Mouse (Mus musculus) embryonic facial prominence, embryonic 11.5 days (tissue): Measurements from ENCODE around the gene Dgat2. TPM values are rescaled to one million over a fixed set of nuclear protein-coding genes. Genes with fewer than 3 reads are reported as not detected.

Experiments
- ATAC-seq: fragments of 200-750 bp; cut with Nextera tagmentation; replicated peaks from 2 replicates; pipeline ENCODE4 v1.8.0; 2017; ENCODE audit warnings: low read depth; ENCODE audit not compliant: insufficient number of reproducible peaks, low FRiP score, low TSS enrichment
- DNase-seq: peaks from one replicate; pipeline ENCODE4 v3.0.0-alpha.2; 2015; ENCODE audit warnings: low spot score
- H3K27ac ChIP-seq: fragments of 300-500 bp; sonication (generic); replicated peaks from 2 replicates; pipeline ENCODE4 v1.5.1; 2014; ENCODE audit warnings: mild to moderate bottlenecking, low read depth, low read length, control low read depth
- H3K27me3 ChIP-seq: fragments of 300-500 bp; sonication (generic); 2 replicates; pipeline ENCODE4 v1.6.1; 2014; ENCODE audit warnings: mild to moderate bottlenecking, low read length, moderate library complexity, mixed read lengths; ENCODE audit not compliant: control insufficient read depth, insufficient read depth
- H3K36me3 ChIP-seq: fragments of 300-500 bp; sonication (generic); replicated peaks from 2 replicates; pipeline ENCODE4 v1.6.1; 2014; ENCODE audit warnings: low read depth, mild to moderate bottlenecking, low read length, moderate library complexity, mixed read lengths; ENCODE audit not compliant: control insufficient read depth, insufficient read depth
- H3K4me1 ChIP-seq: fragments of 300-500 bp; sonication (generic); 2 replicates; pipeline ENCODE4 v1.6.1; 2014; ENCODE audit warnings: low read length, mixed read lengths; ENCODE audit not compliant: control insufficient read depth, insufficient read depth
- H3K4me2 ChIP-seq: fragments of 300-500 bp; sonication (generic); 2 replicates; pipeline ENCODE4 v1.6.1; 2014; ENCODE audit warnings: low read depth, mild to moderate bottlenecking, control low read depth, low read length, moderate library complexity
- H3K4me3 ChIP-seq: fragments of 300-500 bp; sonication (generic); 2 replicates; pipeline ENCODE4 v1.5.1; 2014; ENCODE audit warnings: low read depth, low read length, control low read depth
- H3K9ac ChIP-seq: fragments of 300-500 bp; sonication (generic); replicated peaks from 2 replicates; pipeline ENCODE4 v1.6.1; 2014; ENCODE audit warnings: mild to moderate bottlenecking, control low read depth, low read length
- H3K9me3 ChIP-seq: fragments of 300-500 bp; sonication (generic); replicated peaks from 2 replicates; pipeline ENCODE4 v1.6.1; 2016; ENCODE audit warnings: mild to moderate bottlenecking, low read length, inconsistent platforms, mixed read lengths; ENCODE audit not compliant: control insufficient read depth
- WGBS: fragments of 180-500 bp; shearing (Covaris S2); extraction: QIAGEN DNeasy Blood & Tissue Kit; methylation state at CpG from one replicate; pipeline ENCODE4 v1.1.7; 2014; 5-methylcytosine and 5-hydroxymethylcytosine counted together
- polyA plus RNA-seq: library from polyadenylated mRNA; unstranded; fragments of >200 nt; fragmentation: Nextera tagmentation; extraction: Ambion mirVana; gene quantifications from 2 replicates; pipeline ENCODE4 v1.2.1, GENCODE M21; 2014

Dgat2 gene
- polyA plus RNA-seq, 1 experiment from 2014 or later = 9.4 TPM

- no peaks in the 10 kb centered on the region for H3K36me3 ChIP-seq
- H3K4me2 ChIP-seq = no peak overlapping the region
- H3K4me3 ChIP-seq = no peak overlapping the region
- no peaks in the 10 kb centered on the region for H3K9me3 ChIP-seq
- no peaks in the 10 kb centered on the region for H3K27me3 ChIP-seq
- DNase-seq = no peak
- WGBS = 71% methylated on average over 5 of the region's 5 CpGs
- H3K27ac ChIP-seq = no peak overlapping the region
- H3K4me1 ChIP-seq = no peaks in the 10 kb centered on the region
- ATAC-seq = no peak
- no peak overlapping the region for H3K9ac ChIP-seq
Observed at GRCm38 (mm10) chr7:99167939-99168338, 14.6 kb downstream of the Dgat2 start.

DNA sequence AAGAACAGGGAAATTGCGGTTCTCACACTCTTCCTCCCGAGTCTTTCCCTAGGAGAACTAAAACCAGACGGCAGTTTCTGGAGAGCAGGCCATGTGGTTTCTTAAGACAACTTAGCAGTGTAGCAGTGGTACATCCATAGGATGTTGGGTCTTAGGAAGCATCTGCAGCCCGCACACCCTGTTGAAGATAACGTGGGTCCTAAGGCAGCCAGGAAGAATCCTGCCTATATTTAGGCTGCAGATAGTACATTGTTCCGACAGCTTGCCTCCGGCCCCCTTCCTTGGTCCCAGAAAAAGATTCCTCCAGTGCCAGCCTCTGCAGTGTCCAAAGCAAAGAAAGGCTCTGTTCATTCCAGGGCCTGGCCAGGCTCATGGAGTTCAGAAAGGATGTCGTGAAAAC, 16.4 kb downstream of the Dgat2 start:
- 82% methylated on average over 8 of the region's 8 CpGs for whole genome bisulfite sequencing
- Histone ChIP-seq H3K36me3 (no peaks in the 10 kb centered on the region), H3K4me3 (no peak overlapping the region), H3K9me3 (no peaks in the 10 kb centered on the region), H3K4me1 (no peaks in the 10 kb centered on the region), H3K27me3 (no peaks in the 10 kb centered on the region), H3K9ac (no peak overlapping the region), H3K4me2 (no peak overlapping the region), H3K27ac (no peak overlapping the region)
- DNase-seq (no peak), ATAC-seq (no peak)

DNA sequence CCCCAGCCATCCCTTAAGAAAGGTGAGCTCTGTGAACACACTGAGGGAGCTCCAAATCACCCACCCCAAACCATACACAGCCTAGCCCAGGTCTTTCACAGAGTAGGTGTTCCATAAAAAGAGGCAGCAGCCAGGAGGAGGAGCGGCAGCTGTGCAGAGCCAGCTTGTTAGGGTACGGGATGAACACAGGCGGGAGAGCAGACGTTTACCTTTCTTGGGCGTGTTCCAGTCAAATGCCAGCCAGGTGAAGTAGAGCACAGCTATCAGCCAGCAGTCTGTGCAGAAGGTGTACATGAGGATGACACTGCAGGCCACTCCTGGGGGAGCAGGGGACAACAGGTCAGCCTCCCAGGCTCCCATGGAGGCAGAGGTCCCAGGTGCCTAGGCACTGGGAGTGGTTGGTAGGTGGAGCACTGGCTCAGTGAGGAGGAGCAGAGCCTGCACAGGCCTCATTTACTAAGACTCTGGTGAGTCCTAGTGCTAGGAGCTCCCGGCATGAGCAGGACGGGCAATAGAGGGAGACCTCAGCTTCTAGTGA, 17.6 kb downstream of the Dgat2 start:
- 86% methylated on average over 7 of the region's 7 CpGs for WGBS
- no peak overlapping the region for H3K4me2 ChIP-seq
- no peaks in the 10 kb centered on the region for H3K27me3 ChIP-seq
- no peak overlapping the region for H3K4me3 ChIP-seq
- no peak for DNase-seq
- no peaks in the 10 kb centered on the region for H3K36me3 ChIP-seq
- ATAC-seq = no peak
- H3K9me3 ChIP-seq = no peaks in the 10 kb centered on the region
- no peaks in the 10 kb centered on the region for H3K4me1 ChIP-seq
- H3K27ac ChIP-seq = no peak overlapping the region
- no peak overlapping the region for H3K9ac ChIP-seq

DNA sequence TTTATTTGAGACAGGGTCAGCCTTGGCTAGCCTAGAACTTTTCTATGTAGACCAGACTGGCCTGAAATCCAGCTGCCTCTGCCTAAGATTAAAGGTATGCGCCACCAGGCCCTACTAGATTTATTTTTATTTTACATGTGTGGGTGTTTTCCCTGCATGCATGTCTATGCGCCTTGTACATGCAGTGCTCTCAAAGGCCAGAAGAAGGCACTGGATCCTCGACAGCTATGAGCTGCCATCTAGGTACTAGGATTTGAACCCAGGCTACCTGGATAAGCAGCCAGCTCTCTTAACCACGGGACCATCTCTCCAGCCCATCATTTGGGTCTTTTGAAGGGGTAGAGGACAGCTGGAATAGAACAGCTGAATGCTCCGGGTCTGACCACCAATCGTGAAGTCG, 20.1 kb downstream of the Dgat2 start:
- 85% methylated on average over 7 of the region's 7 CpGs for WGBS
- Histone ChIP-seq H3K4me3 (no peak overlapping the region), H3K4me1 (no peaks in the 10 kb centered on the region), H3K36me3 (no peaks in the 10 kb centered on the region), H3K9ac (no peak overlapping the region), H3K4me2 (no peak overlapping the region), H3K9me3 (no peaks in the 10 kb centered on the region), H3K27ac (no peak overlapping the region), H3K27me3 (no peaks in the 10 kb centered on the region)
- no peak for DNase-seq
- ATAC-seq = no peak

DNA sequence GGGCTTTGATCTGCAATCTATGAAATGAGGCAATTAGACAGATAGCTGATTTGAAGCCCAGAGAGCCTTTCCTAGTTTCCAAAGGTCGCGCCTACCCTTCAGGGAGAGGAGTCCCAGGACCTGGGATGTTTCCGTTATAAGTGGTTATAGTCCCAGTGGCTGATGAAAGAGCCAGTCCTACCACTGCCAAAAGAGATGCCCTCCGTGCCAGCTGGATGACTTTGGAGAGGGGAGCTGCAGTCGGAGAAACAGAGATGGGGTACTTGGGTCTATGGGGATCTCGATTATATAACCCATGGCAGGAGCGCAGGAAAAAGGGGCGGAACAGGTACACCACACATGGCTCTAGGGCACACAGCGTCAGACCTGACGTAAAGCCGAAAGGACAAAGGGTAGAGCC, 20.6 kb downstream of the Dgat2 start:
- no peak overlapping the region for H3K27ac ChIP-seq

DNA sequence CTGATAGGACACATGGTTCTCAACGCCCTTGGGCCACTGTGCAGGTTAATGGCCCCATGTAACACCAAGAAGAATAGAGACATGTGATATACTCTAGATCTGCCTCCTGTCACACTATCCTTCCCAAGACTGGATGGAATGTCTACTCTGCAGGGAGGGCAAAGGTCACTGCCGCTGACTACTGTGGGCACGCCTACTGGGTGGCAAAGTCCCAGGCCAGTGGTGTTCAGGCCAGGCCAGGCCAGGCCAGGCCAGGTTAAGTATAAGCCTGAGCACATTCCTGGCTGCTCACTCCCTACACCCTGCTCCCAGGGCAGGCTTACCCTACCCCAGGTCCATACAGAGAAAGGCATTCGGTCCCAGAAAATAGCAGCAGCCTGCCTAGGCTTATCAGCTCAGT, 21.0 kb downstream of the Dgat2 start:
- no peaks in the 10 kb centered on the region for H3K36me3 ChIP-seq
- no peaks in the 10 kb centered on the region for H3K27me3 ChIP-seq
- H3K4me1 ChIP-seq = no peaks in the 10 kb centered on the region
- no peak; the same call in 1 of the 2 replicates for ATAC-seq
- no peak overlapping the region for H3K27ac ChIP-seq
- no peak overlapping the region for H3K4me2 ChIP-seq
- WGBS = 35% methylated on average over 4 of the region's 4 CpGs
- H3K9ac ChIP-seq = no peak overlapping the region
- H3K9me3 ChIP-seq = no peaks in the 10 kb centered on the region
- DNase-seq = no peak
- H3K4me3 ChIP-seq = no peak overlapping the region

More for the DNA sequence above, 20.6 kb downstream of the Dgat2 start:
- Histone ChIP-seq H3K27me3 (no peaks in the 10 kb centered on the region), H3K9me3 (no peaks in the 10 kb centered on the region), H3K36me3 (no peaks in the 10 kb centered on the region), H3K4me1 (no peaks in the 10 kb centered on the region), H3K4me2 (no peak overlapping the region), H3K4me3 (no peak overlapping the region), H3K9ac (no peak overlapping the region)
- DNase-seq (no peak), ATAC-seq (no peak)
- WGBS = 79% methylated on average over 11 of the region's 11 CpGs

DNA sequence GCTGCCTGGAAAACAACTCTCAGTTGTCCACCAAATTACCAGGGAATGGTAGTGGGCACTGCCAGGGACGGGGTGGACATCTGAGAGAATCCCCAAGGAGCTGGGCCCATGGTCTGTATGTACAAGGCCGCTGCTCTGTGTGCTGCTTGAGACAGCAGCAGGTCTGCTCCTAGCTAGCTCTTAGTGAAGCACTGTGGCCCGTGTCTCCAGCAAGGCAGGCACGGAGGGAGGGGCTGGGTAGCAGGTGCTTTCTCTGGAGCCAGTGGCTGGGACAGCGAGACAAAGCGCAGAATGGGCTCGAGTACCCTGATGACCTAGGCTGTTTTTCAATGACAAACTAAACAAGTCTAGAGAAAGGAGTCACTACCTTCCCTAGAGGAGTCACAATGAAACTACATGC, 21.5 kb downstream of the Dgat2 start:
- H3K27me3 ChIP-seq = no peaks in the 10 kb centered on the region
- no peak overlapping the region for H3K27ac ChIP-seq
- H3K4me3 ChIP-seq = no peak overlapping the region
- no peak overlapping the region for H3K4me2 ChIP-seq
- 88% methylated on average over 7 of the region's 7 CpGs for WGBS
- H3K9me3 ChIP-seq = no peaks in the 10 kb centered on the region
- ATAC-seq (no peak), DNase-seq (no peak)
- H3K9ac ChIP-seq = no peak overlapping the region
- no peaks in the 10 kb centered on the region for H3K36me3 ChIP-seq
- H3K4me1 ChIP-seq = no peaks in the 10 kb centered on the region; the same call in 1 of the 2 replicates

- H3K4me3 ChIP-seq = no peak overlapping the region
Observed at GRCm38 (mm10) chr7:99159446-99159845, 23.1 kb downstream of the Dgat2 start.

More at GRCm38 (mm10) chr7:99159446-99159845, 23.1 kb downstream of the Dgat2 start:
- no peak for DNase-seq
- H3K4me1 ChIP-seq = no peaks in the 10 kb centered on the region; the same call in 1 of the 2 replicates
- ATAC-seq = no peak
- H3K9me3 ChIP-seq = no peaks in the 10 kb centered on the region
- H3K4me2 ChIP-seq = no peak overlapping the region
- H3K9ac ChIP-seq = no peak overlapping the region
- no peaks in the 10 kb centered on the region for H3K27me3 ChIP-seq
- no peaks in the 10 kb centered on the region for H3K36me3 ChIP-seq
- WGBS = 78% methylated on average over 2 of the region's 2 CpGs
- H3K27ac ChIP-seq = no peak overlapping the region
